Mouse (Mus musculus) lung, postnatal 0 days (tissue): ENCODE measurements around the gene Tcf20.

Experiments
- CTCF ChIP-seq: IDR thresholded peaks from 2 replicates; pipeline ENCODE4 v1.5.1; 2016; ENCODE audit warnings: antibody characterized with exemption, mild to moderate bottlenecking
- EP300 ChIP-seq: IDR thresholded peaks from 2 replicates; pipeline ENCODE4 v1.6.1; 2016; ENCODE audit warnings: antibody characterized with exemption, mild to moderate bottlenecking, control low read depth

- TF ChIP-seq CTCF (no peak), EP300 (no peak)
Observed at GRCm38 (mm10) chr15:83022947-83023346, 35.3 kb upstream of the Tcf20 start.
